Mouse (Mus musculus) liver, embryonic 16.5 days (tissue): ENCODE results near the gene Nr3c2. TPM values are rescaled to one million over a fixed set of nuclear protein-coding genes. Genes with fewer than 3 reads are reported as not detected.

Experiments used
- ATAC-seq: fragments of 200-750 bp; cut with Nextera tagmentation; 2 replicates; pipeline ENCODE4 v1.8.0; 2017; ENCODE audit warnings: low read depth, mild to moderate bottlenecking, moderate number of reproducible peaks, moderate library complexity
- H3K27ac ChIP-seq: fragments of 300-500 bp; sonication (generic); 2 replicates; pipeline ENCODE4 v1.5.1; 2014; ENCODE audit warnings: mild to moderate bottlenecking, low read length
- H3K27me3 ChIP-seq: fragments of 300-500 bp; sonication (generic); 2 replicates; pipeline ENCODE4 v1.6.1; 2014; ENCODE audit warnings: low read depth, low read length, mixed read lengths; ENCODE audit not compliant: control insufficient read depth, insufficient read depth
- H3K36me3 ChIP-seq: fragments of 300-500 bp; sonication (generic); 2 replicates; pipeline ENCODE4 v1.6.1; 2014; ENCODE audit warnings: mild to moderate bottlenecking; ENCODE audit not compliant: control insufficient read depth, insufficient read depth
- H3K4me1 ChIP-seq: fragments of 300-500 bp; sonication (generic); 2 replicates; pipeline ENCODE4 v1.6.1; 2014; ENCODE audit warnings: low read depth, low read length, mixed read lengths; ENCODE audit not compliant: control insufficient read depth
- H3K4me2 ChIP-seq: fragments of 300-500 bp; sonication (generic); 2 replicates; pipeline ENCODE4 v1.6.1; 2014; ENCODE audit warnings: low read depth, low read length, mixed read lengths
- H3K4me3 ChIP-seq: fragments of 300-500 bp; sonication (generic); 2 replicates; pipeline ENCODE4 v1.5.1; 2014; ENCODE audit warnings: low read depth, mild to moderate bottlenecking, low read length
- H3K9ac ChIP-seq: fragments of 300-500 bp; sonication (generic); 2 replicates; pipeline ENCODE4 v1.6.1; 2014; ENCODE audit warnings: low read depth, low read length
- H3K9me3 ChIP-seq: fragments of 300-500 bp; sonication (generic); replicated peaks from 2 replicates; pipeline ENCODE4 v1.6.1; 2016; ENCODE audit warnings: low read length; ENCODE audit not compliant: control insufficient read depth
- WGBS: fragments of 180-500 bp; shearing (Covaris S2); extraction: QIAGEN DNeasy Blood & Tissue Kit; methylation state at CpG from one replicate; pipeline ENCODE4 v1.1.7; 2014; ENCODE audit not compliant: insufficient replicate concordance; 5-methylcytosine and 5-hydroxymethylcytosine counted together
- polyA plus RNA-seq: library from polyadenylated mRNA; unstranded; fragments of >200 nt; fragmentation: Nextera tagmentation; extraction: Ambion mirVana; gene quantifications from 2 replicates; pipeline ENCODE4 v1.2.1, GENCODE M21; 2015

The Nr3c2 gene
- polyA plus RNA-seq, 1 experiment from 2014 or later: 2.1 TPM

DNA sequence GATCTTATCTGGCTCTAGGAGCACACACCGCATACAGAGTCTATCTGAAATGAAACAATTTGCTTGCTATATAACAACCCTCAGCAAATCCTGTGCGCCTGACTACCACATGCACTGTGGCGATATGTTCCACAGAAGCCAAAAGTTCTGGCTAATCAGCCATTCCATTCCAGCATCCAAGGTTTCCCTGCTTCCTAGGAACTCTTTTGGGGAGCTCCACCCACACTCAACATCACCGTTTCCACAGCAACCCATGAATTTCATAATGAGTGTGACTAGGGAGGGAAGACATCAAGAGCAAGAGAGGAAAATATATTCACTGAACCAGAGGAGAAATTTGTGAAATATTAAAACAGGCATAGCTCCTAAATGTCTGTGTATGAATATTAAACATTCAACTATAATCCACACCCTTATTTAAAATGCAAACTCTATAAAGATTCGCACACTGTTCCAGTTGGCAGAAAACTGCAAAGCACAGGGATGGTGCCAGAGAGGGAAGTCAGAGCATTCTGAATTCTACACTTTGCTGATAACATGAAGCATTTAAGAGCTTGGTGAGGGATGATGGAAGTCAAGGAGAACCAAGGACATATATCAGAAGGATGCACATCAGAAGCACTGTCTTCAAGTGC lies 357.3 kb downstream of the Nr3c2 start:
- Histone ChIP-seq H3K4me2 (no peak overlapping the region), H3K4me1 (no peaks in the 10 kb centered on the region), H3K9ac (no peak overlapping the region), H3K4me3 (no peak overlapping the region), H3K36me3 (no peaks in the 10 kb centered on the region; the same call in 1 of the 2 replicates), H3K27me3 (no peaks in the 10 kb centered on the region), H3K9me3 (no peaks in the 10 kb centered on the region), H3K27ac (no peak overlapping the region)
- 79% methylated on average over 5 of the region's 5 CpGs for WGBS
- ATAC-seq: no peak

DNA sequence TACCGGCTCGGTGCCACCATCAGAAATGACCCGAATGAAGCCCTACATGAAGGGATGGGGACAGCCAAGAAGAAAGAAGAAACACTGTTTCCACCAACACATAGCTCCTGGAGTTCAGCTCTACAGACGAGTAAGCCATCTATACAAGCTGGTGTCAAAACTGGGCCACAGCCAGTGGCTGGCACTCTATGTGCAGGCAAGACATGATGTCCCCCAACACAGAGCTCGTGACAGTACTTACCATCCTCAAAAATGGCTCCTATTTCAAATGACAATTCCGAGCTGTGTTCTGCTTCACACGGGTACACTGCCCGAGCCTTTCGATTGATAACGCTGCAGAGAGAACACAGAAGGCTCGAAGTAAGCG lies 357.8 kb downstream of the Nr3c2 start:
- no peaks in the 10 kb centered on the region for H3K4me1 ChIP-seq
- H3K27me3 ChIP-seq: no peaks in the 10 kb centered on the region
- no peak overlapping the region for H3K4me3 ChIP-seq
- no peak overlapping the region for H3K4me2 ChIP-seq
- no peaks in the 10 kb centered on the region for H3K9me3 ChIP-seq
- ATAC-seq: no peak
- no peaks in the 10 kb centered on the region; the same call in 1 of the 2 replicates for H3K36me3 ChIP-seq
- WGBS: 75% methylated on average over 12 of the region's 12 CpGs
- H3K9ac ChIP-seq: no peak overlapping the region
- H3K27ac ChIP-seq: no peak overlapping the region

DNA sequence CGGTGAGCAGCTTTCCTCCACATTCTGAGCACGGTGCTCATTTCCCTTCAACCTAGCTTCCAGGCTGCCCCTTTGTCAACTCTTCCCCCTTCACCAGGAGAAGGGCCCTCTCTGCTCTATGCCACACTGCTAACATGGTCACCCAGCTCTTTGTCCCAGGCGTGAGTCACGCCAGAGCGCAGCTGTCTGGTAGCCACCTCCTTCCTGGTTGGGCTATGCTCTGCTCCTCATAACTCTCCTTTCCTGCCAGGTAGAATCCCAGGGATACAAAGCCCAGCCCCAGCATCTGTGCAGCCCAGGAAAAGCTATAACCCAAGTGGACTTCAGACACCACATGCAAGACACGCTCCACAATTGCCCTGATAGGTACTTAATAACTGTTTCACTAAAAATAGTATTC lies 362.0 kb downstream of the Nr3c2 start:
- H3K4me2 ChIP-seq: no peak overlapping the region
- no peaks in the 10 kb centered on the region for H3K4me1 ChIP-seq
- H3K36me3 ChIP-seq: no peaks in the 10 kb centered on the region; the same call in 1 of the 2 replicates
- no peak for ATAC-seq
- H3K9me3 ChIP-seq: no peaks in the 10 kb centered on the region
- no peak overlapping the region for H3K27ac ChIP-seq
- 72% methylated on average over 6 of the region's 6 CpGs for WGBS
- no peak overlapping the region for H3K9ac ChIP-seq
- H3K4me3 ChIP-seq: no peak overlapping the region
- no peaks in the 10 kb centered on the region for H3K27me3 ChIP-seq

DNA sequence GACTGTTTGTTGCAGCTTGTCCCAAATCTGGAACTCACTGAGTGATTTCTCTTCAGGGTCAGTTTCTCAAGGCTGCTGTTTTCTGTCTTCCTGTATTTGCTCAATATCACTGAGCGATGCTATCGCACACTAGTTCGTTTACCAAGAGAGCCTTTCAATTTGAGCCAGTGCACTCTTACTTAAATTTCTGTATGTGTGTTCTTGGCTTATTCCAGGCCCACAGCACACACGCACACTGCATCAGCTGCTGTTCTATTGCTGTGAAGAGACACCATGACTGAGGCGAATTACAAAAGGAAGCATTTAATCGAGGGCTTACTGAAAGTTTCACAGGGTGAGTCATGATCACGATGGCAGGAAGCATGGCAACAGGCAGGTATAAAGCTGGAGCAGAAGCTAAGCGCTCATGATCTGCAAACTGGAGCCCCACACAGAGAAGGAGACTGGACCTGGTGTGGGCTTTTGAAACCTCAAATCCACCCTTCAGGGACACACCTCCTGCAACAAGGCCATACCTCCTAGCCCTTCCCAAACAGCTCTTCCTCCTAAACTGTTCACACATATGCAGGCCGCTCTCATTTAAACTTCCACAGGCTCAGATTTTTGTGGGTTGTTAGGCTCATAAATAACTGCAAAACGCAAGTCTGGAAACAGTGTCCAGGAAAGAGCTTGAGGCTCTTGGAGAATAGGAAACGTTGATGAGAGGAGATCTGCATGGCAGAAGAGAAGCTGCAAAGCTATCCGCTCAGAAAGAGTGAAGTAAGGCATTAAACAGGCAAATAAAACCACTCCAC lies 363.2 kb downstream of the Nr3c2 start:
- no peak overlapping the region for H3K27ac ChIP-seq
- H3K9ac ChIP-seq: no peak overlapping the region
- H3K4me2 ChIP-seq: no peak overlapping the region
- no peaks in the 10 kb centered on the region; the same call in 1 of the 2 replicates for H3K36me3 ChIP-seq
- 64% methylated on average over 12 of the region's 12 CpGs for WGBS
- no peak for ATAC-seq
- H3K4me1 ChIP-seq: no peaks in the 10 kb centered on the region
- no peak overlapping the region for H3K4me3 ChIP-seq
- no peaks in the 10 kb centered on the region for H3K9me3 ChIP-seq
- H3K27me3 ChIP-seq: no peaks in the 10 kb centered on the region

DNA sequence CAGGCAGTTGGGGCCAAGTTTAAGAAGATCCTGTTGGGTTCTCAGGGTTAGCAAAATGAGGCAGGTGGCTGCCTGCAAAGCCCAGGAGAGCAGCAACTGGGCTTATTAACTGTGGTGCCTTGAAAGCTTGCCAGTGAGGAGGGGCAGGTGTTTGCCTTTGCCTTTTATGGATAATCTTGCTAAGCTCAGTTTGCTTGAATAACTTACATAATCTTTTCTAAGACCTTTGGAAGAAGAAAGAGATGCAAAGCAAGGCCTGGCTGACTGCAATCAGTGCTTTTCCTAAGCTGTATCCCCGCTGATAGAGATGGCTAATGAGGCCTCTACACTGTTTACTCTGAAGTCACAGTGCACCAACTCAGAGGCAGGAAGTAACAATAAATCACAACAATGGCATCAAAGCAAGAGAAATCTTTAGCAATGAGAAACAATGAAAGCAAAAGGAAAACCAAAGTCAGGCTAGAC lies 368.7 kb downstream of the Nr3c2 start:
- WGBS: 42% methylated on average over 1 of the region's 1 CpGs

DNA sequence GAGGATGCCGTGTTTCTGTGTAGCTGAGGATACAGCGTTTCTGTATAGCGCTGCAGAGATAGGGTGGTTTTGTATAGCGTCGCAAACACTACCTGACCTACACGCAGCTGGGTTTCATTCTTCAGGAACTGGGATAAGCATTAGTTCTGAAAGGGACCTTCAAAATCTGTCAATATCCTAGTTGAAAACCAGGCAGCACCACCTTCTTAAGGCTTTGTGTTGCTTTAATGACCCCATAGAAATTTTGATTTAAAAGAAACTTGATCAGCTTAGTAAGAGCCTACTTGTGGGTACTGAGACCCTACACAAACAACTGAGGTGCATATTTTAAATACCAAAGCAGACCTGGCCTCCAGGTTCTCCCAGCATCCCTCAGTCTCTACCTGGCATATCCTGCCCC lies 372.9 kb downstream of the Nr3c2 start:
- Histone ChIP-seq H3K4me2 (no peak overlapping the region), H3K9me3 (no peaks in the 10 kb centered on the region), H3K27ac (no peak overlapping the region), H3K4me1 (no peaks in the 10 kb centered on the region), H3K36me3 (peaks cover 6% of the 10 kb centered on the region; the same call in 1 of the 2 replicates), H3K9ac (no peak overlapping the region), H3K27me3 (no peaks in the 10 kb centered on the region), H3K4me3 (no peak overlapping the region)
- no peak for ATAC-seq
- WGBS: 79% methylated on average over 6 of the region's 6 CpGs

More for the DNA sequence above, 368.7 kb downstream of the Nr3c2 start:
- no peak overlapping the region for H3K9ac ChIP-seq
- H3K27me3 ChIP-seq: no peaks in the 10 kb centered on the region
- no peak overlapping the region for H3K4me2 ChIP-seq
- H3K9me3 ChIP-seq: no peaks in the 10 kb centered on the region
- no peak overlapping the region for H3K4me3 ChIP-seq
- H3K4me1 ChIP-seq: no peaks in the 10 kb centered on the region
- peaks cover 6% of the 10 kb centered on the region; the same call in 1 of the 2 replicates for H3K36me3 ChIP-seq
- no peak for ATAC-seq
- no peak overlapping the region for H3K27ac ChIP-seq

DNA sequence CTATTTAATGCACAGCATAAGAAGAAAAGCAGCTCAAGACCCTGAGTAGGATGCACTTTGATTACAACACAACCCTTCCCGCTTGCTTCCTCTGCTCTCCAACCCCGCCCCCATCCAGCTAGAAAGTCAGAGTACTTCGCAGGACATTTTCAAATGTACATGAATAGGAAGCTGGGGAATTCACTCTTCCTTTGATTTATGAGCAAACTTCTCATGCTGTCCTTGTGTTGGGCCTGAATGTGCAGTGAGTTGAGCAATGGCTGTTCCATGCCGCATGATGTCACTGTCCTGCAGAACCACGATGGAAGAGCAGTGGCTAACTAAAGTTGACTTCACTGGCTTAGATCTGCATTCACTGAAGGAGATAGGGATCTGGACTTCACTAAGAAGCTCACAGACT lies 376.3 kb downstream of the Nr3c2 start:
- WGBS: 68% methylated on average over 5 of the region's 5 CpGs
- Histone ChIP-seq H3K9ac (no peak overlapping the region), H3K27ac (no peak overlapping the region), H3K36me3 (peaks cover 2% of the 10 kb centered on the region; the same call in 1 of the 2 replicates), H3K4me1 (no peaks in the 10 kb centered on the region), H3K4me2 (no peak overlapping the region), H3K4me3 (no peak overlapping the region), H3K9me3 (no peaks in the 10 kb centered on the region), H3K27me3 (no peaks in the 10 kb centered on the region)
- no peak for ATAC-seq

DNA sequence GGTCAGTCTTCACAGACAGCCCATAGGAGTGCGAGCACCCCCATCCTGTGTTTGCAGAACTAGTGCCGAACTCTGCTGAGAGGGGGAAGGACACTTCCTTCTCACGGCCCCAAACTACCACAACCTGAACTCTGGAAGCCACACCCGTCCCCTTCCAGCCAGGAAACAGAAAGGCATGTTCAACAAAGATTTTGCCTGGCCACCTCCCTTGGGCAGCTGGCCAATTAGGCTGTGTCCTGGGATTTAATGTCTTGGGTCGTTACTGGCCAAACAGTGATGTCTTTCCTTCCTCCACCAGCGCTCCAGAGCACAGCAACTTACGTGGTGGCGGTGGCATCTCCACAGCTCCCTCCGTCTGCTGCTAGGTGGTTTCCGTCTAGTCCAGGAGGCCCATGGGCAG lies 377.6 kb downstream of the Nr3c2 start:
- H3K4me2 ChIP-seq: no peak overlapping the region
- WGBS: 43% methylated on average over 10 of the region's 10 CpGs

DNA sequence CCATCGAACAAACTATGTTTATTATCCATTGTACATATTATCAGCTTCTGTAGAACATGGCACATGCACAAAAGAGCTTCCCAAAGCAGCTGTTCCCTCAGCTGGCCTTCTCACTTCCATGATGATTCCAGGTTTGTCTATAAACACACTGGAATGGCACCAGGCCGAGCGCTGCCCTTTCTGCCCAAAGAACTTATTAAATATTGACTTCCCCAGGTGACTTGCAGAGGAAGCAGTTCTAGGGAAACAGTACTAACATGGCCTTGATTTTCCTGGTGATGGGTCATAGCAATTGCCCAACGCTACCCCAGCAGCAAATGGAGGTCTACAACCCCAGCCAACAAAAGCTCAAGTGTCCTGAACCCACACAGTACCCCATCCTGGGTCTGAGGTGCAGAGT lies 379.0 kb downstream of the Nr3c2 start:
- no peak overlapping the region for H3K9ac ChIP-seq
- ATAC-seq: no peak

More for the DNA sequence above, 377.6 kb downstream of the Nr3c2 start:
- ATAC-seq: no peak
- Histone ChIP-seq H3K27me3 (no peaks in the 10 kb centered on the region), H3K4me1 (no peaks in the 10 kb centered on the region), H3K27ac (no peak overlapping the region), H3K36me3 (no peaks in the 10 kb centered on the region), H3K9ac (no peak overlapping the region), H3K9me3 (no peaks in the 10 kb centered on the region), H3K4me3 (no peak overlapping the region)

More for the DNA sequence above, 379.0 kb downstream of the Nr3c2 start:
- H3K9me3 ChIP-seq: no peaks in the 10 kb centered on the region
- no peak overlapping the region for H3K4me3 ChIP-seq
- H3K27me3 ChIP-seq: no peaks in the 10 kb centered on the region
- H3K36me3 ChIP-seq: no peaks in the 10 kb centered on the region
- 69% methylated on average over 4 of the region's 4 CpGs for WGBS
- H3K4me2 ChIP-seq: no peak overlapping the region
- no peaks in the 10 kb centered on the region for H3K4me1 ChIP-seq
- H3K27ac ChIP-seq: no peak overlapping the region
